Mouse (Mus musculus): ENCODE results near the gene Kcnip4. TPM values are rescaled to one million over a fixed set of nuclear protein-coding genes. Genes with fewer than 3 reads are reported as not detected.
A peak's percentile ranks its signal among the peaks of the same experiment; 100 is the strongest.

The Kcnip4 gene
- polyA plus RNA-seq, 1 experiment from 2014 or later: 6.8 TPM

GRCm38 (mm10) chr5:48419741-48420140 is 1105.0 kb downstream of the Kcnip4 start:
- Histone ChIP-seq H3K4me2 (replicated peaks) (no peak overlapping the region), H3K4me3 (replicated peaks) (no peak overlapping the region), H3K4me1 (replicated peaks) (peaks cover 3% of the 10 kb centered on the region; the same call in 1 of the 2 replicates), H3K36me3 (no peaks in the 10 kb centered on the region), H3K27me3 (no peaks in the 10 kb centered on the region), H3K9me3 (no peaks in the 10 kb centered on the region), H3K9ac (replicated peaks) (no peak overlapping the region), H3K27ac (no peak overlapping the region)
- no peak for ATAC-seq
- 89% methylated on average over 2 of the region's 2 CpGs for WGBS

- Histone ChIP-seq H3K9me3 (no peaks in the 10 kb centered on the region), H3K4me1 (replicated peaks) (peaks cover 6% of the 10 kb centered on the region; the same call in 1 of the 2 replicates), H3K27ac (no peak overlapping the region), H3K27me3 (no peaks in the 10 kb centered on the region), H3K9ac (replicated peaks) (no peak overlapping the region), H3K4me2 (replicated peaks) (no peak overlapping the region), H3K4me3 (replicated peaks) (no peak overlapping the region), H3K36me3 (no peaks in the 10 kb centered on the region)
- ATAC-seq: no peak
- 94% methylated on average over 4 of the region's 4 CpGs for WGBS
Measured at GRCm38 (mm10) chr5:48412261-48412660, 1112.4 kb downstream of the Kcnip4 start.

- no peak for ATAC-seq
- no peak overlapping the region for H3K9ac ChIP-seq (replicated peaks)
- no peak overlapping the region for H3K4me3 ChIP-seq (replicated peaks)
- H3K4me2 ChIP-seq (replicated peaks): no peak overlapping the region
- no peak overlapping the region for H3K27ac ChIP-seq
- peaks cover 6% of the 10 kb centered on the region; the same call in 1 of the 2 replicates for H3K4me1 ChIP-seq (replicated peaks)
- H3K27me3 ChIP-seq: no peaks in the 10 kb centered on the region
- no peaks in the 10 kb centered on the region for H3K9me3 ChIP-seq
- 90% methylated on average over 4 of the region's 4 CpGs for WGBS
- H3K36me3 ChIP-seq: no peaks in the 10 kb centered on the region
Measured at GRCm38 (mm10) chr5:48411462-48411861, 1113.2 kb downstream of the Kcnip4 start.

- Histone ChIP-seq H3K9ac (replicated peaks) (no peak overlapping the region), H3K36me3 (no peaks in the 10 kb centered on the region), H3K27me3 (no peaks in the 10 kb centered on the region), H3K27ac (no peak overlapping the region), H3K9me3 (no peaks in the 10 kb centered on the region), H3K4me1 (replicated peaks) (peaks cover 6% of the 10 kb centered on the region; the same call in 1 of the 2 replicates), H3K4me3 (replicated peaks) (no peak overlapping the region), H3K4me2 (replicated peaks) (no peak overlapping the region)
- ATAC-seq: no peak
- 68% methylated on average over 5 of the region's 5 CpGs for WGBS
Measured at GRCm38 (mm10) chr5:48410348-48410747, 1114.4 kb downstream of the Kcnip4 start.

GRCm38 (mm10) chr5:48408276-48408675 is 1116.4 kb downstream of the Kcnip4 start:
- H3K4me1 ChIP-seq (replicated peaks): peaks cover 3% of the 10 kb centered on the region; the same call in 1 of the 2 replicates
- H3K9ac ChIP-seq (replicated peaks): no peak overlapping the region
- no peaks in the 10 kb centered on the region for H3K36me3 ChIP-seq
- WGBS: 88% methylated on average over 4 of the region's 4 CpGs
- no peaks in the 10 kb centered on the region for H3K27me3 ChIP-seq
- ATAC-seq: no peak
- H3K27ac ChIP-seq: no peak overlapping the region
- H3K9me3 ChIP-seq: no peaks in the 10 kb centered on the region
- H3K4me2 ChIP-seq (replicated peaks): no peak overlapping the region
- H3K4me3 ChIP-seq (replicated peaks): no peak overlapping the region

GRCm38 (mm10) chr5:48402497-48402896 is 1122.2 kb downstream of the Kcnip4 start:
- H3K27me3 ChIP-seq: no peaks in the 10 kb centered on the region
- no peak overlapping the region for H3K27ac ChIP-seq
- H3K4me2 ChIP-seq (replicated peaks): no peak overlapping the region
- H3K36me3 ChIP-seq: 0 out of 2 replicates have a peak, but pooled peaks cover 7% of the 10 kb centered on the region
- no peak for ATAC-seq
- no peaks in the 10 kb centered on the region for H3K9me3 ChIP-seq
- no peaks in the 10 kb centered on the region for H3K4me1 ChIP-seq (replicated peaks)
- 89% methylated on average over 3 of the region's 3 CpGs for WGBS
- no peak overlapping the region for H3K9ac ChIP-seq (replicated peaks)
- H3K4me3 ChIP-seq (replicated peaks): no peak overlapping the region

GRCm38 (mm10) chr5:48371890-48372766 is 1152.6 kb downstream of the Kcnip4 start:
- under 1% methylated on average over 44 of the region's 44 CpGs for WGBS
- Histone ChIP-seq H3K4me2 (replicated peaks) (peak overlapping the region; percentile 64), H3K9ac (replicated peaks) (peak overlapping the region; percentile 73), H3K36me3 (peaks cover 19% of the 10 kb centered on the region), H3K27ac (peak overlapping the region; percentile 74), H3K4me3 (replicated peaks) (peak overlapping the region; percentile 89), H3K4me1 (replicated peaks) (peaks cover 14% of the 10 kb centered on the region), H3K9me3 (no peaks in the 10 kb centered on the region), H3K27me3 (peaks cover 2% of the 10 kb centered on the region; the same call in 1 of the 2 replicates)
- peak; percentile 100 for ATAC-seq

- Histone ChIP-seq H3K36me3 (no peaks in the 10 kb centered on the region), H3K4me1 (replicated peaks) (no peaks in the 10 kb centered on the region), H3K27me3 (peaks cover 16% of the 10 kb centered on the region), H3K9ac (replicated peaks) (no peak overlapping the region), H3K4me3 (replicated peaks) (no peak overlapping the region), H3K27ac (no peak overlapping the region), H3K4me2 (replicated peaks) (no peak overlapping the region), H3K9me3 (no peaks in the 10 kb centered on the region)
- WGBS: 88% methylated on average over 1 of the region's 1 CpGs
- no peak for ATAC-seq
Measured at GRCm38 (mm10) chr5:48349309-48349708, 1175.4 kb downstream of the Kcnip4 start.

- Histone ChIP-seq H3K36me3 (no peaks in the 10 kb centered on the region), H3K27ac (no peak overlapping the region), H3K9ac (replicated peaks) (no peak overlapping the region), H3K9me3 (no peaks in the 10 kb centered on the region), H3K4me3 (replicated peaks) (no peak overlapping the region), H3K4me2 (replicated peaks) (no peak overlapping the region), H3K4me1 (replicated peaks) (no peaks in the 10 kb centered on the region), H3K27me3 (peaks cover 36% of the 10 kb centered on the region)
- WGBS: 92% methylated on average over 2 of the region's 2 CpGs
- ATAC-seq: 0 out of 2 replicates have a peak, but pooled peaks have one; percentile 60
Measured at GRCm38 (mm10) chr5:48345983-48346648, 1178.6 kb downstream of the Kcnip4 start.

GRCm38 (mm10) chr5:48345095-48345982 is 1179.4 kb downstream of the Kcnip4 start:
- H3K9me3 ChIP-seq: no peaks in the 10 kb centered on the region
- WGBS: 47% methylated on average over 5 of the region's 5 CpGs

GRCm38 (mm10) chr5:48340808-48341433 is 1183.8 kb downstream of the Kcnip4 start:
- Histone ChIP-seq H3K9me3 (no peaks in the 10 kb centered on the region), H3K27me3 (peaks cover 63% of the 10 kb centered on the region), H3K36me3 (no peaks in the 10 kb centered on the region), H3K4me2 (replicated peaks) (no peak overlapping the region), H3K4me3 (replicated peaks) (no peak overlapping the region), H3K9ac (replicated peaks) (no peak overlapping the region), H3K27ac (no peak overlapping the region), H3K4me1 (replicated peaks) (no peaks in the 10 kb centered on the region)
- ATAC-seq: no peak
- WGBS: 44% methylated on average over 7 of the region's 7 CpGs

More at GRCm38 (mm10) chr5:48345095-48345982, 1179.4 kb downstream of the Kcnip4 start:
- ATAC-seq: peak; percentile 81; the same call in 1 of the 2 replicates
- Histone ChIP-seq H3K4me3 (replicated peaks) (no peak overlapping the region), H3K27me3 (peaks cover 40% of the 10 kb centered on the region), H3K27ac (no peak overlapping the region), H3K4me1 (replicated peaks) (no peaks in the 10 kb centered on the region), H3K4me2 (replicated peaks) (no peak overlapping the region), H3K9ac (replicated peaks) (no peak overlapping the region), H3K36me3 (no peaks in the 10 kb centered on the region)
